Mouse (Mus musculus) gastrocnemius, postnatal 25 days (tissue): Measurements from ENCODE around the gene Stk19. TPM values are rescaled to one million over a fixed set of nuclear protein-coding genes. Genes with fewer than 3 reads are reported as not detected.
"Not testable (repeated sequence)": the region's sequence is repeated elsewhere in the genome, so short reads cannot be mapped to it uniquely, and the experiment has no call there.

Experiments used
- DNase-seq: peaks from one replicate; pipeline ENCODE4 v3.0.0; 2022
- total RNA-seq, 2 experiments: library from RNA; stranded (reverse); gene quantifications; 1 replicate in 1 of 2; 2 replicates in 1 of 2; pipeline ENCODE4 v1.2.3; 2021

The Stk19 gene
- total RNA-seq, 2 experiments from 2014 or later, result 7.0 to 7.2 TPM

DNA sequence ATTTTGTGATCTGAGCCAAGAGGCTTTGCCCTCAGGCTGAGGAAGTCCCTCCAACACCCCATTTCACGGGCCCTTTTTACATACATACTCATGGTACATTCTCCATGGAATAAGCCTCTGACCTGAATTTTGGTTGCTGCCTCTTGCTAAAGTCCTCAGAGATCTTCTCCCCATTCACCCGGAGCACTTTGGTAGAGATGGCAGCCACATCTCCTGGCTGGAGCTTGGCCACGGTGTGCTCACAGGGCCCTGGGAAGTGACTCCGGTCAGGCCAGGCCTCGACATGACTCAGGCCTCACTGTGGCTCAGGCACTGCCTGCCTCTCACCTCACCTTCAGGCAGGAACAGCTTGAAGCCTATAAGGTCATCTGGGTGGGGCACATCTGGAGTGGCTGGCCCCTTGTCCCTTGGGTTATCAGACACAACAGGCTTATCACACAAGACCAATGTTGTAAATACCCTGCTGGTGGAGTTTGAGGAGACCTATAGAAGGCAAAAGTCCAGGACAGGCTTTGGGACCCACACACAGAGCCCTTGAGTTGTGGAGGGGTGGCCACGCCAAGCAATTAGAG is 4.1 kb upstream of the Stk19 start:
- DNase-seq, result no peak

DNA sequence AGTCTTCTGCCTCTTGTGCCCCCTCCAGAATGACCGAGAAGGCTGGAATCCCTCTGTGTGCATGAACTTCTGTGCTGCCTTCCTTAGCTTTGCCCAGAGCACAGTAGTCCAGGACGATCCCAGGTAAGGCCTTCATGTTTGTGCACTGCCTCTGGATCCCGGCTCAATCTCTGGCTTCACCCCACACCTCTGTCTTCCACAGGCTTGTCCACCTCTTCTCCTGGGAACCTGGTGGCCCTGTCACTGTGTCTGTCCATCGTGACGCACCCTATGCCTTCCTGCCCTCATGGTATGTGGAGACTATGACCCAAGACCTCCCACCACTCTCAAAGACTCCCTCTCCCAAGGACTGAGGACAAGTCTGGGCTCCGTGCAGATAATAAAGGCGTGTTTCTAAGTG is 2.0 kb upstream of the Stk19 start:
- DNase-seq, result no peak

DNA sequence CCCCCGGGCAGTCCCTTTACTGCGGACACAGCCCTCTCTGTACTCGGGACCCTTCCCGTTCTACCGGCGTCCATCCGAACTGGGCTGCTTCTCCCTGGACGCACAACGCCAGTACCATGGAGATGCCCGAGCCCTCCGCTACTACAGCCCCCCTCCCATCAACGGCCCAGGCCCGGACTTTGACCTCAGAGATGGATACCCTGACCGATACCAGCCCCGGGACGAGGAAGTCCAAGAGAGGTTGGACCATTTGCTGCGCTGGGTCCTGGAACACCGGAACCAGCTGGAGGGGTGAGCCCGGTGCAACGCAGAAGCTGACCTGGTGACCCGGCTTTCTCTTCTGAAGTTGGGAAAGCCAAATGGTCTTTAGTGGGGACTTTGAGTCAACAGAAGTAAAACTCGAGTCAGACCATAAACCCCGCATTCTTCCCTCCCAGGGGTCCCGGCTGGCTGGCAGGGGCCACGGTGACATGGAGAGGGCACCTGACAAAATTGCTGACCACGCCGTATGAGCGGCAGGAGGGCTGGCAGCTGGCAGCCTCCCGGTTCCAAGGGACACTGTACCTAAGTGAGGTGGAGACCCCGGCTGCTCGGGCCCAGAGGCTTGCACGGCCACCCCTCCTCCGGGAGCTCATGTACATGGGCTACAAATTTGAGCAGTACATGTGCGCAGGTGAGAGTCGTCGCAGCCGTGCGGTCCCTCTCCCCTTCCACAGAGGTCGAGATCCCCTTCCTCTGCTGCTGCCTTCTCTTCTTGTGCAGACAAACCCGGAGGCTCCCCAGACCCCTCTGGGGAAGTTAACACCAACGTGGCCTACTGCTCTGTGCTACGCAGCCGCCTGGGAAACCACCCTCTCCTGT is 949 bp upstream of the Stk19 start:
- no peak for DNase-seq

DNA sequence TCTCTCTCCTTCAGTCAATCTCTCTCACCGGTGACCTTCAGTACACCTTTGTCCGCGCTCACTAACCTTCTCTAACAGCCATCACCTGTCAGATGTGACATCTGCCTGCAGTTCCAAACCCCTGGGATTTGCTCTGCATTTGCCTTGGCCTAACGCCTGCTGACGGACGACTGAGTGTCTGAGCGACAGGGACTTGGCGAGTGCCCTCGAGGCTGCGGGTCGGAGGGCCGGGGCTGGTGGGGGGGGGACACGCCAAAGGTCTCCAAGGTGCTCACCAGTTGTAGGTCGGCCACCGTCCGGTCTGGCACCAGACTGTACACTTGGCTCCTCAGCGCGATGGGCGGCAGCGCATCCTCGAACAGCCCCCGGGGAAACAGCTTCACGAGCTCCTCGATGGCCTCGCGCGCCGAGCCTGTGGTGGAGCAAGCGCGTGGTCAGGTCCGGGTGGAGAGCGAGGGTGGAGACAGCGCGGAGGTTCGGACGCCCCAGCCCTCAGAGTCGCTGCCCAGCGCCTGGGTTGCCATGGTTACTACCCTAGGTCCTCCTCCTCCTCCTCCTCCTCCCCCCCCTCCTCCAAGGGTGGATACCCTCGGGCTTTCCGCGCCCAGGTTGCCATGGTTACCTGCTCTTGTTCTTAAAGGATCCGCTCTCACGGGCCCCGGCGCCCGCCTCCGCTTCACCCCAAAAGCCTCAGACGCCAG is 440 bp downstream of the Stk19 start:
- DNase-seq, result no peak

DNA sequence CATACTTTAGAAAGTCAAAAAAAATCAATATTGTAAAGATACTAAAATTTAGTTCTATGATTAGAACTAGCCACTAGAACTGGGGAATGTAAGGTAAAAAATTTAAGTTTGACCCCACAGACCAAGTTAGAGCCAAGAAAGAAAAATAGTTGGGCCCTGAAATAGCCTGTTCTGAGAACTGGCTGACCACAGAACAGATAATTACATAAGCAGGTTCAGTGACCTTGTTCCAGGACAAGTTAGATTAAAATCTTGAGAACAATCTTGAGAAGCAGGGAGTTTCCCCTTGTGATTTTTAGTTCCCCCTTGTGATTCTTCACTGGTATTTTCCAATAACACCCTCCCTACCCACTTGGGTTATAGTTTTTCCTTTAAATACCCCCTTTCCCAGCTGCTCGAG is 6.0 kb downstream of the Stk19 start:
- not testable (repeated sequence) for DNase-seq

DNA sequence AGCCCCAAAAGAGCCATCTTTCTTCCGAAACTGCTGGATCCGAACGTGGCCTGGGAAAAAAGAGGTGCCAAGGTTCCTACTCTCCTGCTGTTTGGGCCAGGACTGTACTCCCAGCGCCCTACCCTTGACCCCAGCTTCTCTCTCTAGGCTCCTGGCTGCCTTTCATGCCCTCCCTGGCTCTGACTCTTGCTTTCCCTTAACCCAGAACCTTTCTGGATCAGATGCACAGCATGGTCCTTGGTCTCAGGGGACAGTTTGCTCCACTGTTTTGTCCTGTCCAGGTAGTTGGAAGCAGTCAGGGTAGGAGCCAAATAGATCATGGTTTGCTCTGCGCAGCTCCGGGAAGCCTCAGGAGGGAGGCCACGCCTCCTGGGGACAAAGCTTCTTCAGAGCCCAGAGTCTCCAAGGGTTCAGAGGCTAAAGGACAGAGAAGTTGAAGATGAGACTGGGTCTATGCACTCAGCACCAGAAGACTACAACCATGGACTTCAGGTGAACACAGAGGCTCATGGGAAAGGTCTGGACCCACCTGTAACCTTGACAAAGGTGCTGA is 21.9 kb downstream of the Stk19 start:
- no peak for DNase-seq

DNA sequence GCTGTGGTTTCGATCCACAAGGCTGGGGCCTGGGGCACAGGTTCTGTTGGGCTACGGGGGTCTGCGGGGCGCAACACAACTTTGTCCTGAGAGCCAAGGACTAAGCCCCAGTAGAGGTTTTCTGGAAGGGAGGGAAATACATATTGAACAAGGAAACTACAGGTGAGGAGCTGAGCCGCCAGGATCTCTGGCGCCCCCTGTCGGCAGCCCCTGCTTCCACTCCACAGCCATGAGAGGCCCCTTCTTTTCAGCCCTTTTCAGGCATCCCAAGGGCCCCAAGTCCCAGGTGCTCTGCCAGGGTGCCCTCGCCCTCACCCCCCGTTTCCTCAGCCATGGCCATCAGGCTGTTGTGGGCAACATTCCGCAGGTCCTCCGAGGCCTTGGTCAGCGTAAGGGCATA is 23.0 kb downstream of the Stk19 start:
- not testable (repeated sequence) for DNase-seq

DNA sequence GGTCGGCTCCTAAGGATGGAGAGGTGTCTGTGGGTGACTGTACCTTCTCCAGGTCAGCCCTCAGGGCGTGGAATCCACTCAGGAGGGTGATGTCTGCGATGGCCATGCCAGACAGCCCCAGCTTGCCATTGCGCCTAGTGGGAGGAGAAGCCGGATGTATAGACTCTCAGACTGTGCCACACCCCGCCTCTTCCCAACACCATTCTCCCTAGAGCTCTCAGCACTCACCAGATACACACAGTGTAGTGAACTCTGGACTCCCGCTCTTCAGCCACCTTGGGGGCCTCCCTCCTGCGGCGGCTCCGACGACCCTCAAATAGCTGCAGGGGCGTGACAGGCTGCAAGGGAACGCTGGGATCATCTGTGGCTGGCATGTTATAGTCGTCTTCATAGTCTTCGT is 25.5 kb downstream of the Stk19 start:
- no peak for DNase-seq

DNA sequence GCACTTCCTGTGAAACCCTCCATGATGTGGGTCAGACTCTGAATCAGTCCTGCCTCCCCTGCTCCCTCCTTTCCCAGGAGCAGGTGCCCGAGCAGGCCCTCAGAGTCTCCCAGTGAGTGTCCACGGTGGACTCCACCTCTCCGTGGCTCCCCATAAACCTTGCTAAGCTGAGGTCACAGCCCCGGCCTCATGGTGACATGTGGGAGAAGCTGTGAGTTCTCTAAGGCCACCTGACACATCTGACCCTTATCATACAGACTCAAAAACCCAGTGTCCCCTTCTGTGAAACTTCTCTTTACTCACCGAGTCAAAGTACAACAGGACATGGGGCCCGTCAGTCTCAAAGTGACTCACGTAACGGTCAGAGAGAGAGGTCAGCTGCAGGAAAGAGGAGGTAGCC is 25.9 kb downstream of the Stk19 start:
- not testable (repeated sequence) for DNase-seq

DNA sequence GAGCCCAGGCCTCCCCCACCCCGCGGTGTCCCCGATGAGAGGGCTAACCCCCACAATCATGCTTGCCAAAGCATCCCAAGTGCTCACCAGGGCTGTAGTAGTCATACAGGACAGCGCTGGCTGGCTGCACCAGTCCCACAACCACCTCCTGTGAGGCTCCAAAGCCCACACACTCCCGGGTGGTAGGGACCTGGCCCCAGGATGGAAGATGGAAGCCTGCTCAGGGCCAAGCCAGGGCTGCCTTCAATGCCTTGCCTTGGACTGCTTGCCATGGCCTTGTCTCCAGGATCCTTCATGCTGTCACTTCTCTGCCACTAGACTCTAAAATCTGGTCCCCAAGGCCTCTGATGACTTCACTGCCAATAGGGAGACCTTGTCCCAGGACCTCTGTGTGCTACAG is 26.3 kb downstream of the Stk19 start:
- not testable (repeated sequence) for DNase-seq

DNA sequence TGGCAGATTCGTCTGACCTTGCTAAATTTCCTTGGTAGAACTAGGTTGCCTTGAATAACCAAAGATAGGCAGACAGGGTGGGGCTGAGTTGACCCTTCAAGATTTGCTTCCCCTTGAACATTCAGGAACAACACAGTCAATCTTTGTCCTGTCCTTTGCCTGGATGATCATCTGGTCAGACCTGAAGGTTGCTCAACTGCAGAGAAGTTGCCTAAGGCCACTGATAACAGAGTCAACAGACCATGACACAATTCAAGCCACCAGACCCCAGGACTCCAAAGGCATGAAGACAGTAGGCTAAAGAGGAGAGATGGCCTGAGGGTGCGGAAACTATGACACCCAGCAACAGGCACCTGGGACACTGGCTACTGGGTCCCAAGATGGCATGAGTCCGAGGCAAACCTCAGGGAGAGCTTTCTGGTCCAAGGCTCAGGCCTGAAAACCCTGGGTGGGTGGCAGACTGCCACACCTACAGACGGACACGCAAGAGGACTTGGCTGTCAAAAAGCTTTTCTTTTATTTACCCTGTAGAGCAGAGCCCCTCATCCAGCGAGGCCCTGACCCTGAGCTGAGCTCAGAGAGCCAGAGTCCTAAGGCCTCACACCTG is 28.0 kb downstream of the Stk19 start:
- DNase-seq, result no peak

DNA sequence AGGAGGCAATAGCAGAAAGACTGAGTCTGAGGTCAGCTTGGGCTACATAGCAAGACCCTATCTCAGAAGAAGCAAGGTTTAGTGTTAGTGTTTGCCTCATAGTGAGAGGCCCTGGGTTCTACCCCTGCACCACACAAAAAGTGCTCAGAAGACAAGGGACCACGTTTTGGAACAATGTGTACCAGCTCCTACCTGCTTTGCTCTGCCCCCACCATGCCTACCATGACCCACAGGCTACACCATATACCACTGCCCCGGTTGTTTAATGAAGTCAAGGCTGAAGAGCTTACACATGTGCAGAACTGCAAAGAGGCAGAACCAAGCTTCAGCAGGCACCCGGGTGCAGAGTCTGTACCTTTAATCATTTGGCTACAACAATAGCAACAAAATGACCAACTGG is 29.6 kb downstream of the Stk19 start:
- DNase-seq, result no peak

DNA sequence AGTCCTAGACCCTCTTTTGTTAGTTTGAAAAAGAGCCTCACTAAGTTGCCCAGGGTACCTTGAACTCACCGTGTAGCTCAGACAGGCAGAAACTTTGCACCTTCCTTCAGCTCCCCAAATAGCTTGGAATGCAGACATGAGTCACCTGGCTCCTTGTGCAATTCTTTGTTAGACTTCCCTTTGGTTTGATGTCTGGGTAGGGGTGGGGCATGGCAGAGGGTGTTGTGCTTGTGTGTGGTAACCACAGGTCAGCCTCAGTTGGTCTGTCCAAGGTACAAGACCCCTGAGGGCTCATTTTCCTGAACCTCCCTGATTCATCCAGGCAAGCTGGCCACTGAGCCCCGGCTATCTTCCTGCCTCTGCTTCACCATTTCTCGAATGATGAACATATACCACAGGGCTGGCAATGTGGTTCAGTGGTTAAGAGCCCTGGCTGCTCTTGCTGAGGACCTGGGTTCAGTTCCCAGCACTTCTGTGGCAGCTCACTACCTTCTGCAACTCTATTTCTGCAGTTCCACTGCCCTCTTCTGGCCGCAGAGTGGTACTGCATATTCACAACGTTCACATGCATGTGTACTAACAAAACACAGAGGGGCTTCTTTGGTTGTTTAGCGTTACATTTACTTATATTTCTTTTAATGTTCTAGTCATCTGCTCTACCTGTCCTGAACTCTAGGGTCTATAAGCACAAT is 31.7 kb downstream of the Stk19 start:
- no peak for DNase-seq

DNA sequence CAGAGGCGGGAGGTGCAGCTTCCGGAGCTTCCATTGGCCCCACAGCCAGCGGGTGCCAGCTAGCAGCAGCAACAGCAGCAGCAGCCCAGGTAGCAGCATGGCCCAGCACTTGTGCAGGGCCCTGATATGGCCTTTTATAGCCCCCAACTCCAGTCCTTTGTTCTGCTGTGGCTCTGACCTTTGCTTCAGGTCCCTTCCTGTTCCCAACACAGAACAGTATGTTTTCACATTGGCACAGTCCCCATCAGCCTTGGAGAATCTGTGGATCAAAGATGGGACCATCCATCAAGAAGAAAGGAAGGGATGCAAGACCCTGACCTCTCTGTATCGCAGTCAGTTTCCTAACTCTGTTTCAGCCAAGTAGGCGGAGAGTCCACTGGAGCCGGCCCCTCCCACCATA is 32.4 kb downstream of the Stk19 start, which contains the start of gene Cyp21a1:
Gene Cyp21a1, minus strand, starts transcription at position 261 of the 400 bp plus-strand sequence.
- DNase-seq, result not testable (repeated sequence)

DNA sequence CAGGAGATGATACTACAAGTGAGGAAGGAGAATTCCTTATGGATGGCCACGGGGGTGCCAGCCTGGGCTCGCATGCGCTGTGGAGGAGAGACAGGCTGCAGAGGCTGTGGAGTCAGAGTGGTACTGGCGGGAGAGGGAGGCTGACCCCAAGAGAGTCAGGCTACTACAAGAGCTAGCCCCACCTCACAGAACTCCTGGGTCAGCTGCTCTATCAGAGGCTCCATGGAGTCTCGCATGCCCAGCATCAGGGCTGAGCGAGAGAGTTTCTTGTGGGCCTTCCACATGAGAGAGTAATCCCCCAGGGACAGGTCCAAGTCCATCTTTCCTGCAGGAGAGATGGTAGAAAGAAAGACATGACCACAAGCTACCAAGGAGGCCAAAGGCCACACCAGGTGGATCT is 33.4 kb downstream of the Stk19 start:
- not testable (repeated sequence) for DNase-seq

DNA sequence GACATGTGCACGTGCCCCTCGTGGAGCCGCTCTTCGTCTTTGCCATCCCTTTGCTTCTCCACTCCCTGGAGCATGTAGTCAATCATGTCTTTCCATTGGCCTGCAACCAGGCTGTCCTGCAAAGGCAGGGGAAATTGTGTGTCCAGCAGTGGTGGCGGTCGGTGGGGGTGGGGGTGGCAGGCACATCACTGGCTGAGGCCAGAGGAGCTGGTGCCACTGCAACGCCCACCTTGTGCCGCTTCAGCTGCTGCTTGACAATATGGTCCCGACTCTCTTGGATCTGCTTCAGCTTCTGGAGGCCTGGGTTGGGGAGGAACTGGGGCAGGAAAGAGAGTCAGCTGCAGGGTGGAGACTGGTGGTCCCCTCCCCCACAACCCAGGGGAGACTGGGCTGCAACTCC is 34.0 kb downstream of the Stk19 start:
- DNase-seq, result not testable (repeated sequence)

DNA sequence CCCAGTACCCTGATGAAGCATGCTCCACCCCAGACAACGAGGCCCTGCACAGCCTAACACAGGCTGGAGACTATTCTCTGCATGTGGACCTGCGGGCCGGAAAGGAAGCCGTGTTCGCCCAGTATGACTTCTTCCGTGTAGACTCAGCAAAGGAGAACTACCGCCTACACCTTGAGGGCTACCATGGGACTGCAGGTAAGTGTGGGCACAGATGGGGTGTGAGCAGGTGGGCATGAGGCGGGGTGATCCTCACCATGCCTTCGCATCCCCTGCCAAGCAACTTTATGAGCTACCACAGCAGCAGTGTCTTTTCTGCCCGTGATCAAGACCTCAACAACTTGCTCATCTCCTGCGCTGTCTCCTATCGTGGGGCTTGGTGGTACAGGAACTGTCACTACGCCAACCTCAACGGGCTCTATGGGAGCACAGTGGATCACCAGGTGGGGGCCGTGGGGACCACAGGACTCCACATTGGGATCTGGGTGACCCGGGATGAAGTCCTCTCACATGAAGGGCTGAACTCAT is 35.9 kb downstream of the Stk19 start:
- not testable (repeated sequence) for DNase-seq

DNA sequence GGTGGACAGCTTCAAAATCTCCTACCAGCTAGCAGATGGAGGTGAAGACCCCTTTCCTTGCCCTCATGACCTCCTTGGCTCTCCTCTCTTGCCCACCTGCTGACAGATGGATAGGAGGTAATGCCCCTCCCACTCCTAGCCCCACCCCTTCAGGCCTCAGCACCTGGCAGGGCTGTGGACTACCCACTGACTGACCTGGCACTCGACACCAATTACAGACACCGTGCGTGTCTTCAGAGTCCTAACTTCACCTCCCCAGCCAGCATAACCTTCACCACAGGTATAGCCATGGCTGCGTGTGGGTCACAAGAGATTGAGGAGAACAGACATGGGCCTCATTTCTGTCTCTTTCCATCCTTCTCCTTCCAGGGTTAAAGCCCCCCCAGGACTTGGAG is 37.2 kb downstream of the Stk19 start:
- DNase-seq, result no peak

DNA sequence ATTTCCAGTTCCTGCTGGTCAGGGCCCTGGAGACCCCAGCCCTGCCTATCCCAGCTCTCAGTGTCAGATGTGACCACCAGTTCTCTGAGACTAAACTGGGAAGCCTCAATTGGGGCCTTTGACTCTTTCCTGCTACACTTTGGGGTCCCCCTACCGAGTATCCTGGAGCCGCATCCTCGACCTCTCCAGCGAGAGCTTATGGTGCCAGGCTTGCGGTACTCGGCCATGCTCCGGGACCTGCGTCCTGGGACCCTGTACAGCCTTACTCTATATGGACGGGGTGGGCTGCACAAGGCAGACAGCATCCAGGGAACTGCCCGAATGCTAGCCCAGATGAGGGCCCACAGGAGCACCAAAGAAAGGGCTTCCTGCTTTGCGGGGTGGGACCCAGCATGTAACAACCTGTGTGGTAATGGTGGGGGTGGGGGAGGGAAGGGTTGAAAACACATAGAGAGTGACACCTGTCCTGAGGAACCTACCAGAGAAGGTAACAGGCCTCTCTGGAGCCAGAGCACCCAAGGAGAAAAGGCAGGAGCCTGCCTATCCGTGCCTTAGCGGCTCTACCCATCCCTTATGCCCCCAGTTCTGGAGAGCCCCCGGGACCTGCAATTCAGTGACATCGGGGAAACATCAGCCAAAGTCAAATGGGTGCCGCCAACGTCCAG is 37.7 kb downstream of the Stk19 start:
- DNase-seq, result no peak

DNA sequence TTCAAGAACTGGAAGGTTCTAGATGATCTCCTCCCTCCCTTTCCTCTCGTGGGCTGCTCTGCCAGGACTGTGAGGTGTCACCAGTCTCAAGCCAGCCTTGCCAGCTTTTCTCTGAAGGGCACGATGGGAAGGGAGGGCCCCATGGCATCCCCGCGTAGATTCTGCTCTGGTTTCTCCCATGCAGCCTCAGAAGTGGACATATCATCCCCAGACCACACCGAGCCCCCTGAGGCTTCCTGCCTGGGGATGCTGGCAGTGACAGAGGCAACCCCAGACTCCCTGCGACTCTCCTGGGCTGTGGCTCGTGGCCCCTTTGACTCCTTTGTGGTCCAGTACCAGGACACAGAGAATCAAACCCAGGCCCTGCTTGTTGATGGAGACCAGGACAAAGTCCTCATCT is 38.7 kb downstream of the Stk19 start:
- not testable (repeated sequence) for DNase-seq
